Mouse (Mus musculus) kidney, postnatal 25 days (tissue): Measurements from ENCODE around the gene Pdzrn3.

Experiments
- DNase-seq, 2 experiments: peaks; one replicate each; pipeline ENCODE4 v3.0.0; 2021; ENCODE audit warnings: mixed read lengths in 2 of 2

Gene Pdzrn3

DNA sequence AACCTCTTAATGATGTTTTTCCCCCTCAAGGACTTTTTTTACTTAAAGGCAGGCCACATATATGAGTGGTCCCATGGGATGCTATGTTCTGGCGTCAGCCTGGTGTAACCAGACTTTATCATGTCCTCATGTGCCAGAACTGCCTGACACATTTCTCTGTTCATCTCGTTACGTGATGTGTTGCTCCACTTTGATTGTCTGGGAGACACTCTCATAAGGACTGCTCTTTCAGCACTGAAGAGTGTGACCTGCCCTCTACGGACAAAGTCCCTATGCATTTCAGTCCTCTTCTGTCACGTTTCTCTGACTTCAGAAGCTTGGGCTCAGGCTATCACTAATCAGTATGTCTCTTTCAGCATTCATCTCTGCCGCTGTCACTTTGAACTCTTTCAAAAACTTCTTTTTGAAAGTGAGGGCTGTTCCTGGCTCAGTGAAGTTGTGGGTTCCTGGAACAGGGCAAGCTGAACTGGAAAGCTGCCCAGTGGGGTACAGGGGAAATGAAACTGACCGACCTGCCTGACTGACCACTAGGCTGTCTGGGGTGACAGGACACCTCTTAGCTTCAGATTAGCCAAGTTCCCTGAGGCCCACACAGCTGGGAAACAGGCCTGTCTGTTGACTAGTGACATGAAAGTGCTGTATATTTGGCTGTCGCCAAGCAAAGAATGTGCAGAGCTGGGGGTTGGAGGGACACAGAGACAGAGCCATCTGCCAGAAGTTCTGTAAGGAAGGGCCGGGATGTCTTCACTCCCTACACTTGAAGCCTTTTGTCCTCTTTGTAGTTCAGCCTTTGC is 10.7 kb downstream of the Pdzrn3 start:
- peak; percentile 64 to 82 for DNase-seq

DNA sequence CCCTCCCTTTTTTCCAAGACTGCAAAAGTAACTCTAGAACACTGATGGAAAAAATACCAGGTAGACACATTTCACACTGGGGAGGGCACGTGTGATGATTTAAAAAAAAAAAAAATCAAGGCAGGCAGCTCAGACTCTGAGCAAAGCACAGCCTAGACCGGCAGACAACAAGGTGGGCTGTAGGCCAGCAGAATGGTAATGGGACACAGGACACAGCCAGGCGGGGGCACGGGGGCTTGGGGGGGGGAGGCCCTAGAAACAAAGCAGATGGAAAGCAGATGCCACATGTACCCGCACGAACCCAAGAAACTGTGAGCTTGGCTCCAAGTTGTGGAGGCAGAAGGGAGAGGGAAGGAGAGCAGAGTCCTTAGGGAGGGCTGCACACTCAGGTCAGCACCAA is 11.9 kb downstream of the Pdzrn3 start:
- DNase-seq, result no peak

DNA sequence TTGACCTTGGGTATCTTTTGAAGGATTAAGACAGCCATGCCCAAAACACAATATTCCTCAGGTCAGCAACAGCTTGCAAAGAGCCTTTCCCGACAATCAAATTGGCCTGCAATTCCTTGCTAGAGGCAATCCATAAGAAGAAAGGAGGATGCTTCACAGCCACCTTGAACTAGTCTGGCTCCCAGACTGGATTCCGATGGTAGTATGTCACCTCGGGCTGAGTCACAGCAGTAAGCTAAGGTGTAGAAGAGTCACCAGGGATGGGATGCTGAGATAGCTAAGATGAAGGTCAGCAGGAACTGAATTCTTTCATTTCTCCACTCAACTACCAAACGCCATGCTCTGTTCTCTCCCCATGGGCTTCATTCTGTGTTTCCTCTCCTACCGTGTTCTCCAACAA is 13.8 kb downstream of the Pdzrn3 start:
- DNase-seq, result no peak

DNA sequence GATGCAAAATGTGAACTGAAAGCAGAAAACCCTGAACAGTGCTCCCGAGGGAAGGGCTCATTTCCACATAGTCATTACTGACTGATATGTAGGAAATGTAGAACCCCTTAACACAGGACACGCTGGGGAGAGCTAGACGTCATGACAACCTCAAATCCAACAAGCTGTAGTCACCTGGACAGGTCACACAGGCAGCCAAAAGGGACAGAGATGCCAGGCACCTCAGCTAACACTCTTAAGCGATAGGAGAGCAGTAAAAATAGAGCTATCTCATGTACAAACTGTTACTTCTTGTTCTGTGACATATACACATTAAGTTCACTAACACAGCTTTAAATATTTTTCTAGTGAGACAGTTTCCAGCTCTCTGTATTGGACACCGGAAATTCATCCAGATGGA is 15.0 kb downstream of the Pdzrn3 start:
- no peak for DNase-seq

DNA sequence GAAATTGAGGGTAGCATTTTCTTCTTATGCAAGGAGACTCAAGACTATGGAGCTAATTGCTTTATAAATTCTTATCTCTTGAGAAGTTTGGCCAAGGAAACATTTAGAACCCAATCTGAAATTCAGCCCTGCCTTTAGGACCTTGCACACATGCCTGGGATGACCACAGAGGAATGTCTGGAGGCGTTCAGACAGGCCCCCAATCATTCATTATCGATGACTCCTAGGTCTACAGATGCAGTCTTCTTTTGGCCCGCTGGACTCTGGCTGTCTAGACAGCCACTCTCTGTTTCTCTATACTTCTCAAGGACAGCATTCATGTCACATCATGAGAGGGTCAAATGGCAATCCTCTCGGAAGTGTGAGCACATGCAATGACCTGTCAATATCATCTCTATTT is 15.4 kb downstream of the Pdzrn3 start:
- no peak for DNase-seq

DNA sequence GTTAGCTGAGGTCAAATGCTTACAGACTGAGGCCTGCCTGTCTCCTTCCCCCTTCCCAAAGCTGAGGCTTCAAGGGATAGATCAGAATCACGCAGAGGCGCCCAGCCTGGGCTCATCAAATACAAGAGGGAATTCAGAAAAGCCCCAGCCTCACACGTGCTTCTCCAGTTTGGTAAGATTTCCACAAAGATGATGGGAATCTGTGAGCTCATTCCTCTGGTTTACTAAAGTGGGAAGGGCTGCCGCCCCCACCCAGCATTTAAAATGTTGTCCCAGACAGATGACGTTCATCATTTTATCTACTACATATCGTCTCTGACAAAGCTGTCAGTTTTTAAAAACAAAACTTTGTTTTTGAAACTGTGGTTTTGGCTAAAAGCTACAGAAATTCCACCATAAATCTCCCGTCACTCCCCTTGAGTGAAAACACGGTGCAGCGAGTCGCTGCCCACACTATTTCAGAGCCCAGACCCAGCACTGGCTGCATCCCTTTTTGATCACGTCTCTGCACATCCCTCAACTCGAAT is 17.4 kb downstream of the Pdzrn3 start:
- DNase-seq, result no peak

DNA sequence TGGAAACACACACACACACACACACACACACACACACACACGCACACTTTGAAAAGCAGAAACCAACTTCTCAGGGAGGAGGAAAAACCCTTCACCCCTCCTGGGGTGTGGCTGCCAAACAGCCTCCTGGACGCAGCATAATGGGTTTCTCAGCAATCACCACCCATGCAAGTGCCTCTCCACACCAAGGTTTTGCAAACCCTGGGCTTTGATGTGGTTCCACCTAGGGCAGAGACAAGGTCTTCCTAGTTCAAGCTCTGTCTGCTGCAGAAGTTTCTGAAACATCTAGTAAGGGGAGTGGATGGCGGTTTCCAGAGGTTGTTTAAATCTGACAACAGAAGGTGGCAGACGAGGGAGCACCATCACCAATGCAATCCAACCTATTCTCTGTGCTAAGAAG is 18.1 kb downstream of the Pdzrn3 start:
- no peak for DNase-seq

DNA sequence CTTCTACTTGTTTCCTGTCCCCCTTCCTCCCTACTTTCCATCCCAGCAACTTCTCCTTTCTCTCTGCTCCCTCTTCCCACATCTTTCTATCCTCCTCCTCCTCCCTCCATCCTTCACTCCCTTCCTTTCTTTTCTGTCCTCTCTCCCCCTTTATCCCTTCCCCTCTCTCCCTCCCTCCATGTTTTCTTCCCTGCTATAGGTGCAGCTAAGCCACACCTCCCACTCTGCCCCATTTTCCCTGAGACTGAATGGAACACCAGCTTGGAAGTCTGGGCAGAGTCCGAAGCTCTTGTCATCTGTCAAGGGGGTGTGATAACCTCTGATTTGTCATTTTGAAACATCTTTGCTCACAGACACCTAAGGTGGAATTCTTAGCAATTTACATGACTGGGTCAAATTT is 22.8 kb downstream of the Pdzrn3 start:
- no peak for DNase-seq

DNA sequence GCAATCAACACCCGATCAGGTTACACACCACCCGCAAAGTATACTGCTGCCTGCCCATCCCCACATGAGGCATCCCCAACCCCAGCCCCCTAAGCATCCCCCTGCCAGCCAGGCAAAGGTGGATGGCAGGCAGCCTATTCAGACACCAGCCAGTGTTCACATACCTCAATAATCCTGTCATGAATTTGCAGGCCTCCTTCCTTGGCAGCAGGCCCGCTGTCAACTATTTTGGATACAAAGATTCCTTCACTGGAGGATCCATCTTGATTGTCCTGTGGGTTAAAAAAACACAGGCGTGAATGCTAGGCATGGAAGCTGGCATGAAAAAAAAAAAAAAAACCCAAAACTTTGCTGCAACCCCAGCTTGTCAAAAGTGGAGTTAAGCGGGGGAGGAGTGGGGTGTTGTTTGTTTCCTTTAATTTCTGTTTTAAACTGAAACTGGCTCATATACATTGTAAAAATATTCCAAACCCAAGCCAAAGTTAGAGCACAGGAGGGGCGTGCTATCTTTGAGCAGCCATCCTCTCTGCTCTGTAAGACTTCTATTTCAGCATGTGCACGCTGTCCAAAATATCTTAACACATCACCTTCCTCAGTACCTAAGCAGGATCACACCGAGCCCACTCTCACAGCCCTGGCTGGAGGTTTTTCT is 23.3 kb downstream of the Pdzrn3 start:
- DNase-seq, result peak in 1 of 2 experiments; percentile 27

DNA sequence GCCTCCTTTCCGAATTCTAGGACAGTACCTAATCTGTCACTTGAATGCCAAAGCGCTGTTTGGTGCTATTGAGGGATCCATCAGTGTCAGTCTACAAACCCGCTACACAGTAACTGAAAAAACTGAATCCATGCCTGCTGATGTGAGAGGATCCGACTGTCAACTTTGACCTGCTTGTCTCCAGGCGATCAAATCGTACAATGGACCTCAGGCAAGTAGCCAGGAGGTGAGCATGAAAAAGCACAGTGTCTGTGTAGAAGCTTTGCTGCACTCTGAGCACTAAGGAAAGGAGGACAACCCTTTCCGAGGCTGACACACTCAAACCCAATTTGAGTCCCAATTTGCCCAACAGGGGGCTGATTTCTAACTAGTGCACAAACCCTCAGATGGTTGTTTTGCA is 24.0 kb downstream of the Pdzrn3 start:
- DNase-seq, result peak; percentile 54 to 59

DNA sequence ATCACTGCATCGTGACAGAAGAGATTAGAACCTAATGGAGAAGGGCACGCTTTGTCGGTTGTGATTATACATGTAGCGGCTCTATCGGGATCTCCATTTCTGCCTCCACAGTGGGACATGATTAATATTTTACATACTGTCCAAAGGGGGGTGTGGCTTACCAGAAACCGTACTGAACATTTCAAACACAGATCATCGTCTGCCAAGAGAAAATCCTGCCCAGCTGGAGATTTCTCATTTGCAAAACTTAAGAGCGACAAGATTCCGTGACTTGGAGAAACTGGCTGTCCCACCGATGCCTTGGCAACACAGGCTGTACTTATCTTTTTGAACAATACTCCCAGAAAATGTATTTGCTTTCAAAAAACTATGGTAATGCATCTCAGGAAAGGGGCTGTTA is 25.1 kb downstream of the Pdzrn3 start:
- DNase-seq, result no peak

DNA sequence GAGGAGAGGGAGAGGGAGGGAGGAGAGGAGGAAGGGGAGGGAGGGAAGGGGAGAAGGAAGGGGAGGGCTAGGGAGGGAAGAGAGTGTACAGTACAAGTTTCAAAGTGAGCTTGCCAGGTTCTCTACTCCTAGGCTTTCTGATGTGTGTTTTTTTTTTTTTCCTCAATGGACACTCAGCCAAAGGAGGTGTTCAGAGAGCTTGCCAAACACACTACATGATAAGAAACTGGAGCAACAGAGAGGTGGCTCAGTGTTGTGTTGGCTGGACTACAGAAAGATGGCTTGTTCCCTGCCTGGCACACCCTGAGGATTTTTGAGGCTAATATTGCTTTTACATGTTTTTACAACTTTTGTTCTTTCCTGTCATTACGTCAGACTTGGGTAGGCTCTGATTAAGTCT is 26.6 kb downstream of the Pdzrn3 start:
- DNase-seq, result no peak

DNA sequence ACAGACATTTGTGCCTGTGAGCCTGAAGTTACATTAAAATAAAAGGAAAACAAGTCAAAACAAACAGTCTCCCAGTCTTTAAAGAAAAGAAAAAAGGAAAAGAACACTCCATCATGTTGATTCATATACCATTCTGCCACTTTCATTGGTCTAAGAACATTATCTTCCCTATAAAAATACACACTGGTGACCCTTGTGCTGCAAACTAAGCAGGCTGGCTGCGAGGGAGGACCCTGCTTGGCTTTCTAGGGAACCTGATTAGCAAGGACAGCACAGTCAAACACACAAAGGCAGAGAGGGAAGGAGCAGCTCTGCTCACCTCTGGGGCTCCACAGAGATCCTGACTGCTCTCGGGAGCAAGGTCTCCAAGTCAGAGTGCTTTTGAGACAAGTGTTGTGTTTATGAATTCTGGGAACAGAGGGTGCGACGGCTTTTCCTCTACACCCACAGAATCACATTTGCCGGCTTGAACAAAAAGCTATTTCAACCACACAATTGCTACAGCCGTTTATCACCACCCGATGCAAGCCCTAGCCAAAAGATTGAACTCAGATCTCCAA is 27.2 kb downstream of the Pdzrn3 start:
- no peak for DNase-seq

DNA sequence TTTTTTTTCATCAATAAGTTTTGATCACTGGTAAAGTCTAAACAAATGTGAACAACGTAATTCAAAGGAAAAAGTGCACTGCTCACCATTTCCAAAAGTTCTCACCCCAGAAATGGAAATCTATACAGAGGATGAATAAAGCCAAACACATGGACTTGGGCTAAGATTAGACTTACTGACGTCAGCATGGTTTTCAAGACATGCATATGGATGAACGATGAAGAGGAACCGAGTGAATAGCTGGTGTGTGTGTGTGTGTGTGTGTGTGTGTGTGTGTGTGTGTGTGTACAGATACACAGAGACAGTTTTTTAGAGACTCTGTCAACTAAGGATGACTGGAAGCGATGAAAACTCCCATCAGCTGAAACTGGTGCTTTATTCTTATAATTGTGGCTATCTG is 29.2 kb downstream of the Pdzrn3 start:
- no peak for DNase-seq

DNA sequence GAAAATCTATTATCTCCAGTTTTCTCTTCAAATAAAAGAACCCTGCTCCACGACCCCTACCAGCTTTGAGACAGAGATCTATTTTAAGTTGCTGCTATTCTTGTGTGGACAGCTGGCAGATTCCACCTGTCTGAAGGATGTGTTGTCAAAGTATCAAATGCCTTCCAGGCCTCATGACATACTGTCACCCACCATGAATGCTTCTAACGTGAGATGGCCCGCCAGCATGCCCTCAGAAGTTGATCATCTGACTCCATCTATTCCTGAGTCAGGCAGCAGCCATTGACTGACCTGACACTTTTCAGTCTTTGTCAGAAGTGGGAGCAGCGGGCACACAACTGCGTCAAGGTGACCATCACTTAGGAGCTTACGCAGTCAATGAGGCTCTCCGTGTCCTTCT is 37.6 kb downstream of the Pdzrn3 start:
- no peak for DNase-seq

DNA sequence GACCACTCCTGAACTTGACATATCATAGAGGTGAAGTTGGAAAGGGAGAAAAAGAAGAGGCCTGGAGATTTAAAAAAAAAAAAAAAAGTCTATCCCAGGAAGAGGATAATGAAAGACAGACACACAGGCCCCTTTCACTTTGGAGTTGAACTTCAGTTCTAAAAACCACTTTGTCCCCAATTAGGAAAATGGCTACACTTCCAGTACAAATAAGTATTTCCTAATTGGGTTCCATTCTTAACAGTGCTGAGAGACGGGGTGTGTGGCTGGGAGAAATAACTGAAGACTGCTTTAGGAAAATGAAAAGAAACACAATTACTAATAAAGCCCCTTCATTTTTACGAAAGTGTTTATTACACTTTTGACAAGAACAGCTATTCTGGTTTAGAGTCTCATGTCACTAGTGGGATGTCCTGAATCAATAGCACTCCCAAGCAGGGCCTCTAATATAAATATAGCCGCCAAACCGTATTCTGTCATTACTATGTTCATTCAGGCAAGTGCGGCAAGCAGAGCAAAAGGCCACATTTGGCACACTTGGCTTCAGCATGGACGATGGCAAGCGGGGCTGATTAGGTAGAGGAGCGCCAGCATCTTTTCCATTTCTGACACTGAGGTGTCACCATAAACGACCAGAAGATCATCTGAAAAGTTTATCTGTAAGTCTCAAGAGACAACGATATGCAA is 39.7 kb downstream of the Pdzrn3 start:
- no peak for DNase-seq

DNA sequence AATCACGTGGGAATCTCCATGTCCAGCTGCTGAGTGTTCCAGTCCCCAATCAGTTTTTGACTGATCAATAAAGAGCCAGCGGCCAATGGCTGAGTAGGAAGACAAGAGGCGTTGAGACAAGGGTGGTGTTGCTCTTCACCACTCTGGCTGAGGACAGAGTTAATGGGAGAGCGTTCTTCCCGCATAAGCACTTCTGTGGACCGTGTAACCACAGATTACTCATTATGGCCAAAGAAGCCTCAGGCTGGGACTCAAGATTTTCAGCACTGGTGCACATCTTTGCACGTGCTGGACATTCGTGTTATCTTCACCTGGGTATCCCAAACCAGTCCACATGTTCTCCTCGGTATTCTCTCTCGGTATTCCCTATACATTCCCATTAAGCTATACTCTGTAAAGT is 41.0 kb downstream of the Pdzrn3 start:
- peak; percentile 34 to 51 for DNase-seq

DNA sequence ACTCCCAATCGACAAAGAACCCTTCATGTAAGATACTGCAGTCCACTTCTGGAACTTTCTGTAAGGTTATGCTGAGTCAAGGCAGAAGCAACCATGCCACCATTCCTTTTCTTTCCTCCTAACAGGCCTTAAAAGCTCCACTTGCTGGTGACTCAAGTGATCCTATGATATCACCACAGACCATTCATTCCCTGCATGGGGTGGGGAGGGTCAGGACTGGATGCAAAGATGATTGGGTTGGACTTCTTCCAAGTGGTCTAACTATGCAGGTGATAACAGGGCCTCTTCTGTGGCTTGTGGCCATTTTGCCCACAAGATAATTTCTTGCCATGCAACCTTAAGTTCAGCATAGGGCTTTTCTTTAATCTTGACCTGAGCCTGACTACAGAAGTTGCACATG is 42.0 kb downstream of the Pdzrn3 start:
- DNase-seq, result no peak

DNA sequence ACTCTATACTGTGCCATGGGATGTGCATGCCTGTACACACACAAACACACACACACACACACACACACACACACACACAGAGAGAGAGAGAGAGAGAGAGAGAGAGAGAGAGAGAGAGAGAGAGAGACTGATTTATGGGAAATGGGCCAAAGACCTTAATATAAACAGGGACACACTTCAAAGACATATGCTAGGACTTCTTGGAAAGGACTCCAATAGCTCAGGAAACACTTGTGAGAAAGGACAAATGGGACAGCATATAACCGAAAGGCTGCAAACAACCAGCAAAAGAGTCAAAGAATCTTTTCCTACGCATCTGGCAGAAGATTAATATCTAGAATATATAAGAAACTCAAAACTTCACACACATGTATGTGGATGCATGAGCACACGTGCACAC is 43.2 kb downstream of the Pdzrn3 start:
- DNase-seq, result no peak

DNA sequence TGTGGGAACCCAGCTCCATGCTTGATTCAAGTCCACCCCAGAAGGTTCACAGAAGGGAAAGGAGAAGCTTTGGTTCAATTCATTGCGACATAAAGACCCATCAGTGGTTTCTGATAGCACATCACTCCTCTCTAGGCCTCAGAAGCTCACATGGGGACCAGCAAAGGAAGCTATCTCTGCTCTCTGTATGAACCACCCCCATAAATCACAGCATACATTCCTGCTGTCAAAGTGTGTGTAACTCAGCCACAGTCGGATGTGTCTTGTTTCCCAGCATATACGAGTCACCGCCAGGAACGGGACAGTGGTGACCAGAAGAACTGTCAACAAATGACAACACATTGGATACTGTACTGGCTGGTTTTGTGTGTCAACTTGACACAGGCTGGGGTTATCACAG is 47.3 kb downstream of the Pdzrn3 start:
- no peak for DNase-seq

DNA sequence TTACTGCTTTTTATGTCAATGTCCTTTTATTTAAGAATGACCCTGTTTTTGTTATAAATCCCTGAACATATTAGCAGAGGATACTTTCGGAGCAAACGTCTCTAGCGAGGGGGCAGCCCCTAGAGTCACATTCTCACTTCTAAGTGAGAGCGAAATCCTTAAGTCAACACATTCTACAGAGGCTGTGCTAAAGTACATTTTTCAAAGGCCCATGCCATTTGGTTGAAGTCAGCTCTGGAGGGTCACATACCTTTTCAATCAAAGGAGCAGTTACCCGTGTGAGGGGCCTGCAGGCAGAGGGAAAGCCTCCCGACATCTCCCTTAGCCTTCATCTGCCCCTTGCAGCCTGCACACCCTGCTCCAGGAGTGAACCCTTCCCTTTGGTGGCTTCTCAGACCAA is 48.2 kb downstream of the Pdzrn3 start:
- DNase-seq, result no peak

DNA sequence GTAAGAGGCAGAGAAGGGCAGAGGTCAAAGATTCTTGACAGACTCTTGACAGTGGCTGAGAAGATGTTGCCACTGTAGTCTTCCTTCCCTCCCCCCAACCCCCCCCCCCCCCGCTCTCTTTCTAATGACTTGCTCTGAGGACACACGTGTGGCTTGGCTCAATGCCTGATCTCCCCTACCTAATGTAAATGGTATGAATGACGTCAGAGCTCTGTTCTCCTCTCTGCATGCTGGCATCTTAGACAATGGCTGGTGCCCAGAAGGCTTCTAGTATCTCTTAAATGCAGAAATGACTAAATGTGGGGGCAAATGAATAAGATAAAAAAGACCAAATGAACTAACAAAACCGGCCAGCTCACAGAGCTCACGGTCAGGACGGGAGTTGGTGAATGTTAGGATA is 49.2 kb downstream of the Pdzrn3 start:
- no peak for DNase-seq

DNA sequence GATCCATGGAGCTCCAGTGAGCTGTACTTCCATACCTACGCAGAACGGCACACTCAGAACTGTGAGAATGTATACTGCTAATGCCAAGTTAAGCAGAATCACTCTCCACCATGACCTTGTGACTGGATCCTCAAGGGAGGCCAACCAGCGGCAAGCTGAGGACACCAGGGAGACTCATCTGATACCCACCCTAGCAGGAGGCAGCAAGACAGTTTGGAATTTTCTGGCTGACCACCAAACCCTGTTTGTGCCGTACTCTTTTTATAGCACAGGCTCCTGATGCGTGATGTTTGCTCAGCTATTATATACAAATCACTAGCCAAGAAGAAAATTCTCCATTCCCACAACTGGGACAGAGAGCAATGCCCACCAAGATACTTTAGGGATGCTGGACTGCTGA is 50.0 kb downstream of the Pdzrn3 start:
- no peak for DNase-seq

DNA sequence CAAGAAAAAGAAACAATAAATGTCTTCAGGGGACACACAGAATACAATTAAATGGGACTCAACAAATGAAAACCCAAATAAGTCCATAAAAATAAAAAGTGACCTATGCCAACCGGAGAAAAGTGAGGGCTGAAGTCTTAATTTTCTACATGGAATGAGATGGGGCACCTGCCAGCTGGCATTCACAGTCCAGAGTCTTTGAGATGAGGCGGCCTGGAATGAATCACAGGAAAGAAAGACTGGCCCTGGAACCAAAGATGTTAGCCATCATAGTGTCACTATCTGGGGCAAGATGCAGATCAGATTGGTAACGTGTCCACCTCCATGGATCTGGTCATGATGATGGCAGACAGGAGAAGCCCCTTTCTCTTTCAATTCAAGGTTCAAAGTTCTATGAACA is 50.5 kb downstream of the Pdzrn3 start:
- peak; percentile 64 to 66 for DNase-seq
